In genomic region chr14:103125756-103126155, GRCm38 (mm10) we compare ENCODE assay signal across 25 mouse cellular contexts.
"Had no signal": no experiment of that assay in that cellular context is flagged by ENCODE, and none has a peak within 500 bp of the region (broad histone marks: within the 10 kb centered on the region; RNA-seq: fewer than 3 reads in every experiment).

No protein-coding gene starts in this region.

- H3K4me2 ChIP-seq: heart, embryonic 11.5 days; heart, embryonic 13.5 days; heart, embryonic 15.5 days; hindbrain, embryonic 13.5 days; hindbrain, embryonic 15.5 days; kidney, embryonic 15.5 days; limb, embryonic 13.5 days; limb, embryonic 15.5 days had no signal

- DNase-seq: gastrocnemius, postnatal 14 days; gastrocnemius, postnatal 36 days; heart, adult 11 months; heart, adult 2 months; heart, postnatal 14 days; heart, postnatal 36 days; kidney, adult 11 months; kidney, adult 2 months; kidney, adult 9 months; kidney, postnatal 14 days; kidney, postnatal 36 days; layer of hippocampus, adult 9-11 months; layer of hippocampus, postnatal 36 days; left cerebral cortex, postnatal 4 days had no signal

- H3K4me1 ChIP-seq: heart, embryonic 13.5 days; heart, embryonic 15.5 days; hindbrain, embryonic 13.5 days; hindbrain, embryonic 15.5 days; kidney, embryonic 15.5 days; limb, embryonic 13.5 days; limb, embryonic 15.5 days had no signal

- ATAC-seq: hindbrain, postnatal 0 days; intestine, embryonic 16.5 days had no signal

- H3K27ac ChIP-seq: heart, adult 2 months; heart, embryonic 13.5 days; heart, embryonic 15.5 days; hindbrain, embryonic 13.5 days; hindbrain, embryonic 15.5 days; hindbrain, postnatal 0 days; kidney, embryonic 15.5 days; kidney, postnatal 0 days; limb, embryonic 13.5 days; limb, embryonic 15.5 days had no signal

- H3K4me3 ChIP-seq: heart, adult 2 months; heart, embryonic 13.5 days; heart, embryonic 15.5 days; hindbrain, embryonic 13.5 days; hindbrain, embryonic 15.5 days; kidney, embryonic 15.5 days; limb, embryonic 13.5 days; limb, embryonic 15.5 days had no signal

- H3K9me3 ChIP-seq: heart, embryonic 13.5 days; heart, embryonic 15.5 days; hindbrain, embryonic 13.5 days; hindbrain, embryonic 15.5 days; kidney, embryonic 15.5 days; limb, embryonic 13.5 days; limb, embryonic 15.5 days had no signal

- H3K27me3 ChIP-seq: heart, embryonic 13.5 days; heart, embryonic 15.5 days; hindbrain, embryonic 13.5 days; hindbrain, embryonic 15.5 days; kidney, embryonic 15.5 days; limb, embryonic 13.5 days; limb, embryonic 15.5 days had no signal

- H3K9ac ChIP-seq: heart, embryonic 13.5 days; heart, embryonic 15.5 days; hindbrain, embryonic 13.5 days; hindbrain, embryonic 15.5 days; kidney, embryonic 15.5 days; limb, embryonic 13.5 days; limb, embryonic 15.5 days had no signal
